Mouse (Mus musculus) brain, embryonic 14.5 days (tissue): ENCODE measurements at regions not wholly inside any gene's neighbourhood (a gene's known extent, or its start where the extent isn't known, plus 50 kb on each side); places are given as distances from the start of the nearest gene placed in this dataset.

Experiments used
- CTCF ChIP-seq: fragments of 200-500 bp; IDR thresholded peaks from 2 replicates; pipeline ENCODE4 v1.5.1; 2012; ENCODE audit warnings: inconsistent platforms, mild to moderate bottlenecking, moderate library complexity, borderline replicate concordance; ENCODE audit not compliant: insufficient read depth, insufficient read length; ENCODE audit errors: extremely low read depth
- POLR2A ChIP-seq: fragments of 200-500 bp; IDR thresholded peaks from 2 replicates; pipeline ENCODE4 v1.6.1; 2012; ENCODE audit warnings: mild to moderate bottlenecking, inconsistent platforms, borderline replicate concordance; ENCODE audit not compliant: poor library complexity, insufficient read depth, insufficient read length, severe bottlenecking; ENCODE audit errors: extremely low read depth

- no peak for TF ChIP-seq CTCF
- no peak for TF ChIP-seq POLR2A
Measured at GRCm38 (mm10) chr3:115652236-115652635, 62.6 kb downstream of the S1pr1 start.
